Mouse (Mus musculus): ENCODE results near the gene Myadml2.

DNA sequence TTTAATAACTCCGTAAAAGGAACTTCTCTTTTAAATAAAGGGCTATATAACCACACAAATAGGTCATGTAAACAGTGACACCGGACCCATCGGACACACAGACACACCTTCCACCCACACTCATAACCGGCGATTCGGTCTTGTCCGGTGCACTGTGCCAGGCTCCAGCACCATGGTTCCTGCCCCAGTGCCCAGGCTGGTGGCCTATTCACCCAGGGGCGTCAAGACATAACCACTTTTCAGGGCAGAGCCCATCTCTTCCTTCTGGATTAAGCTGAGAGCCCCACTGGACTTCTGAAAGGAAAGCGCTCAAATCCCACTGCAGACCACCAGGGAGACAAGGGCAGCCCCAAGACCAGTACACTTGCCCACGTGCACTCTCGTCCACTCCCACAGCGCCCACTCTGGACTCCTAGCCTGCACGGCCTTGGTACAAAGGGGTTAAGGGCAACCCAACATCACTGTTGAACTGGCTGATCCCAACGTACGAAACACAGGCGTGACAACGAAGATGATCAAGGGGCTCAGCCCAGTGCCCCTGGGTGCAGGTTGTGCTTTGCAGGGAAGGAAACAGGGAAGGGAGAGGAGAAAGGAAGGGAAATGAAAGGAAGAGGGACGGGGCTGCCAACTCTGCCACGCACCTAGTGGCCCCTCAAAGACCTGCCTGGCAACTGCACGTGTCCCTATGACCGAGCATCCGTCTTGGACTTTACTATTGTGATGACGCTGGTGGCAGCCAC lies 19.2 kb downstream of the Myadml2 start:
- TF ChIP-seq CEBPB (IDR thresholded peaks at IDR 0.05; ENCODE audit: insufficient read depth, poor library complexity, severe bottlenecking) (no peak), POLR2A (IDR thresholded peaks at IDR 0.05; ENCODE audit: insufficient read length, low read depth) (no peak), POLR2AphosphoS2 (IDR thresholded peaks at IDR 0.05; ENCODE audit: insufficient read length, low read depth) (no peak), TCF3 (IDR thresholded peaks at IDR 0.05; ENCODE audit: insufficient read length, low read depth) (no peak), MYOD1 (IDR thresholded peaks at IDR 0.05; ENCODE audit: control insufficient read depth in 1 of 3, insufficient read length in 2 of 3, low read depth in 2 of 3) (no peak)
